Mouse (Mus musculus): ENCODE measurements around the gene Cd36. TPM values are rescaled to one million over a fixed set of nuclear protein-coding genes. Genes with fewer than 3 reads are reported as not detected.

The Cd36 gene
- polyA plus RNA-seq, 1 experiment from 2014 or later, result 199 TPM

GRCm38 (mm10) chr5:17806774-17807377, 81.7 kb downstream of the Cd36 start:
- WGBS, result 92% methylated on average over 3 of the region's 3 CpGs
- no peaks in the 10 kb centered on the region for H3K36me3 ChIP-seq (ENCODE audit: control insufficient read depth, insufficient read depth)
- H3K4me3 ChIP-seq (ENCODE audit: low read depth, low read length), result no peak overlapping the region
- no peaks in the 10 kb centered on the region for H3K27me3 ChIP-seq (replicated peaks; ENCODE audit: control insufficient read depth, insufficient read depth, low read length)
- H3K9ac ChIP-seq (ENCODE audit: low read depth, low read length), result no peak overlapping the region
- ATAC-seq, result no peak
- no peak for TF ChIP-seq CTCF (IDR thresholded peaks at IDR 0.05; ENCODE audit: low read depth)
- H3K4me2 ChIP-seq (replicated peaks; ENCODE audit: low read depth), result no peak overlapping the region
- no peaks in the 10 kb centered on the region for H3K4me1 ChIP-seq (replicated peaks; ENCODE audit: control insufficient read depth, insufficient read depth, low read length)
- H3K27ac ChIP-seq (ENCODE audit: low read depth, low read length), result no peak overlapping the region
- H3K9me3 ChIP-seq (ENCODE audit: control insufficient read depth), result no peaks in the 10 kb centered on the region

GRCm38 (mm10) chr5:17776571-17776970, 112.0 kb downstream of the Cd36 start:
- TF ChIP-seq CTCF (IDR thresholded peaks at IDR 0.05; ENCODE audit: low read depth), result no peak
- Histone ChIP-seq H3K4me1 (replicated peaks; ENCODE audit: control insufficient read depth, insufficient read depth, low read length) (no peaks in the 10 kb centered on the region), H3K9me3 (ENCODE audit: control insufficient read depth) (no peaks in the 10 kb centered on the region), H3K4me3 (ENCODE audit: low read depth, low read length) (no peak overlapping the region), H3K36me3 (ENCODE audit: control insufficient read depth, insufficient read depth) (no peaks in the 10 kb centered on the region), H3K9ac (ENCODE audit: low read depth, low read length) (no peak overlapping the region), H3K27me3 (replicated peaks; ENCODE audit: control insufficient read depth, insufficient read depth, low read length) (no peaks in the 10 kb centered on the region), H3K4me2 (replicated peaks; ENCODE audit: low read depth) (no peak overlapping the region), H3K27ac (ENCODE audit: low read depth, low read length) (no peak overlapping the region)
- ATAC-seq, result peak; percentile 75
- WGBS, result 88% methylated on average over 6 of the region's 6 CpGs

- H3K4me3 ChIP-seq (ENCODE audit: low read depth, low read length), result no peak overlapping the region
- H3K27ac ChIP-seq (ENCODE audit: low read depth, low read length), result no peak overlapping the region
- no peak for ATAC-seq
- H3K36me3 ChIP-seq (ENCODE audit: control insufficient read depth, insufficient read depth), result no peaks in the 10 kb centered on the region
- no peaks in the 10 kb centered on the region for H3K4me1 ChIP-seq (replicated peaks; ENCODE audit: control insufficient read depth, insufficient read depth, low read length)
- TF ChIP-seq CTCF (IDR thresholded peaks at IDR 0.05; ENCODE audit: low read depth), result no peak
- WGBS, result 81% methylated on average over 2 of the region's 2 CpGs
- H3K27me3 ChIP-seq (replicated peaks; ENCODE audit: control insufficient read depth, insufficient read depth, low read length), result no peaks in the 10 kb centered on the region
- H3K9ac ChIP-seq (ENCODE audit: low read depth, low read length), result no peak overlapping the region
- no peak overlapping the region for H3K4me2 ChIP-seq (replicated peaks; ENCODE audit: low read depth)
- no peaks in the 10 kb centered on the region for H3K9me3 ChIP-seq (ENCODE audit: control insufficient read depth)
Measured at GRCm38 (mm10) chr5:17770328-17770727, 118.3 kb downstream of the Cd36 start.

GRCm38 (mm10) chr5:17766006-17766677, 122.5 kb downstream of the Cd36 start:
- no peaks in the 10 kb centered on the region for H3K27me3 ChIP-seq (replicated peaks; ENCODE audit: control insufficient read depth, insufficient read depth, low read length)
- H3K27ac ChIP-seq (ENCODE audit: low read depth, low read length), result no peak overlapping the region
- H3K9ac ChIP-seq (ENCODE audit: low read depth, low read length), result no peak overlapping the region
- no peaks in the 10 kb centered on the region for H3K4me1 ChIP-seq (replicated peaks; ENCODE audit: control insufficient read depth, insufficient read depth, low read length)
- H3K4me3 ChIP-seq (ENCODE audit: low read depth, low read length), result no peak overlapping the region
- no peak overlapping the region for H3K4me2 ChIP-seq (replicated peaks; ENCODE audit: low read depth)
- peak; percentile 75 for TF ChIP-seq CTCF (IDR thresholded peaks at IDR 0.05; ENCODE audit: low read depth)
- ATAC-seq, result no peak
- H3K36me3 ChIP-seq (ENCODE audit: control insufficient read depth, insufficient read depth), result no peaks in the 10 kb centered on the region
- H3K9me3 ChIP-seq (ENCODE audit: control insufficient read depth), result no peaks in the 10 kb centered on the region
- WGBS, result 64% methylated on average over 4 of the region's 4 CpGs

GRCm38 (mm10) chr5:17753471-17754005, 135.1 kb downstream of the Cd36 start:
- Histone ChIP-seq H3K4me2 (replicated peaks; ENCODE audit: low read depth) (no peak overlapping the region), H3K4me1 (replicated peaks; ENCODE audit: control insufficient read depth, insufficient read depth, low read length) (no peaks in the 10 kb centered on the region), H3K27me3 (replicated peaks; ENCODE audit: control insufficient read depth, insufficient read depth, low read length) (no peaks in the 10 kb centered on the region), H3K4me3 (ENCODE audit: low read depth, low read length) (no peak overlapping the region), H3K9me3 (ENCODE audit: control insufficient read depth) (no peaks in the 10 kb centered on the region), H3K9ac (ENCODE audit: low read depth, low read length) (no peak overlapping the region), H3K27ac (ENCODE audit: low read depth, low read length) (no peak overlapping the region), H3K36me3 (ENCODE audit: control insufficient read depth, insufficient read depth) (no peaks in the 10 kb centered on the region)
- ATAC-seq, result no peak
- TF ChIP-seq CTCF (IDR thresholded peaks at IDR 0.05; ENCODE audit: low read depth), result no peak
- 81% methylated on average over 7 of the region's 7 CpGs for WGBS

GRCm38 (mm10) chr5:17748293-17748692, 140.3 kb downstream of the Cd36 start:
- no peak overlapping the region for H3K9ac ChIP-seq (ENCODE audit: low read depth, low read length)
- no peaks in the 10 kb centered on the region for H3K4me1 ChIP-seq (replicated peaks; ENCODE audit: control insufficient read depth, insufficient read depth, low read length)
- no peak overlapping the region for H3K27ac ChIP-seq (ENCODE audit: low read depth, low read length)
- H3K4me2 ChIP-seq (replicated peaks; ENCODE audit: low read depth), result no peak overlapping the region
- TF ChIP-seq CTCF (IDR thresholded peaks at IDR 0.05; ENCODE audit: low read depth), result no peak
- H3K27me3 ChIP-seq (replicated peaks; ENCODE audit: control insufficient read depth, insufficient read depth, low read length), result no peaks in the 10 kb centered on the region
- ATAC-seq, result peak; percentile 56; the same call in 1 of the 2 replicates
- no peak overlapping the region for H3K4me3 ChIP-seq (ENCODE audit: low read depth, low read length)
- no peaks in the 10 kb centered on the region for H3K36me3 ChIP-seq (ENCODE audit: control insufficient read depth, insufficient read depth)
- no peaks in the 10 kb centered on the region for H3K9me3 ChIP-seq (ENCODE audit: control insufficient read depth)
- 77% methylated on average over 3 of the region's 3 CpGs for WGBS

Measured in intestine, postnatal 0 days (tissue).